Mouse (Mus musculus) ES-Bruce4 (cell line): ENCODE results near the gene Wwc1. TPM values are rescaled to one million over a fixed set of nuclear protein-coding genes. Genes with fewer than 3 reads are reported as not detected.

Source experiments
- H3K27ac ChIP-seq: 2 replicates; pipeline ENCODE4 v1.5.1; 2012; ENCODE audit warnings: low read length, inconsistent platforms; ENCODE audit not compliant: insufficient read depth
- H3K27me3 ChIP-seq: 2 replicates; pipeline ENCODE4 v1.6.1; 2012; ENCODE audit warnings: mild to moderate bottlenecking, low read length, inconsistent platforms; ENCODE audit not compliant: control insufficient read depth, poor library complexity, insufficient read depth, severe bottlenecking
- H3K36me3 ChIP-seq: 2 replicates; pipeline ENCODE4 v1.6.1; 2012; ENCODE audit warnings: inconsistent platforms, mild to moderate bottlenecking, low read length, moderate library complexity; ENCODE audit not compliant: control insufficient read depth, poor library complexity, insufficient read depth, severe bottlenecking
- H3K4me1 ChIP-seq: one replicate; pipeline ENCODE4 v1.8.1; 2011; ENCODE audit warnings: low read length; ENCODE audit not compliant: control insufficient read depth, insufficient read depth
- H3K4me3 ChIP-seq: 2 replicates; pipeline ENCODE4 v1.5.1; 2011; ENCODE audit warnings: low read depth, mild to moderate bottlenecking, low read length
- H3K9ac ChIP-seq: 2 replicates; pipeline ENCODE4 v1.6.1; 2012; ENCODE audit warnings: low read depth, mild to moderate bottlenecking, inconsistent platforms; ENCODE audit not compliant: poor library complexity, severe bottlenecking
- H3K9me3 ChIP-seq: replicated peaks from 2 replicates; pipeline ENCODE4 v1.6.1; 2012; ENCODE audit warnings: mild to moderate bottlenecking, low read length, inconsistent platforms; ENCODE audit not compliant: control insufficient read depth, poor library complexity, insufficient read depth, severe bottlenecking
- CTCF ChIP-seq: IDR thresholded peaks from one replicate; pipeline ENCODE4 v1.8.1; 2011; ENCODE audit warnings: low read depth, low read length
- EP300 ChIP-seq: IDR thresholded peaks from 2 replicates; pipeline ENCODE4 v1.6.1; 2011; ENCODE audit warnings: low read depth, low read length; ENCODE audit not compliant: insufficient read depth
- POLR2A ChIP-seq: IDR thresholded peaks from one replicate; pipeline ENCODE4 v1.8.1; 2011; ENCODE audit warnings: low read length; ENCODE audit not compliant: insufficient read depth
- polyA plus RNA-seq: library from polyadenylated mRNA; stranded (reverse); fragments of >200 nt; gene quantifications from 2 replicates; pipeline ENCODE4 v1.2.4, GENCODE M21; 2011; ENCODE audit warnings: low read depth; ENCODE audit not compliant: missing spikeins, insufficient read depth, insufficient read length

Wwc1 gene
- polyA plus RNA-seq, 1 experiment: 48.4 TPM

- Histone ChIP-seq H3K9me3 (no peaks in the 10 kb centered on the region), H3K4me3 (no peak overlapping the region), H3K36me3 (peaks cover 29% of the 10 kb centered on the region), H3K27ac (no peak overlapping the region), H3K27me3 (no peaks in the 10 kb centered on the region), H3K4me1 (peaks cover 7% of the 10 kb centered on the region), H3K9ac (no peak overlapping the region)
- TF ChIP-seq EP300 (no peak), CTCF (no peak), POLR2A (no peak)
These were observed 87.3 kb downstream of the Wwc1 start for GRCm38 (mm10) chr11:35893018-35893421.

- no peak overlapping the region for H3K9ac ChIP-seq
- TF ChIP-seq EP300 (no peak), POLR2A (no peak), CTCF (no peak)
- no peak overlapping the region for H3K4me3 ChIP-seq
- no peaks in the 10 kb centered on the region for H3K9me3 ChIP-seq
- H3K27ac ChIP-seq: no peak overlapping the region
- peaks cover 7% of the 10 kb centered on the region for H3K4me1 ChIP-seq
- H3K36me3 ChIP-seq: peaks cover 29% of the 10 kb centered on the region
- H3K27me3 ChIP-seq: no peaks in the 10 kb centered on the region
These were observed 88.0 kb downstream of the Wwc1 start for GRCm38 (mm10) chr11:35892293-35892692.

GRCm38 (mm10) chr11:35888790-35889189, 91.5 kb downstream of the Wwc1 start:
- H3K4me1 ChIP-seq: peaks cover 7% of the 10 kb centered on the region
- peaks cover 27% of the 10 kb centered on the region for H3K36me3 ChIP-seq
- no peak overlapping the region for H3K27ac ChIP-seq
- TF ChIP-seq POLR2A: no peak
- TF ChIP-seq EP300: no peak
- TF ChIP-seq CTCF: no peak
- H3K27me3 ChIP-seq: no peaks in the 10 kb centered on the region
- H3K4me3 ChIP-seq: no peak overlapping the region
- H3K9ac ChIP-seq: no peak overlapping the region
- no peaks in the 10 kb centered on the region for H3K9me3 ChIP-seq

- no peaks in the 10 kb centered on the region for H3K4me1 ChIP-seq
- H3K9me3 ChIP-seq: no peaks in the 10 kb centered on the region
- peaks cover 31% of the 10 kb centered on the region for H3K36me3 ChIP-seq
- H3K9ac ChIP-seq: no peak overlapping the region
- H3K27ac ChIP-seq: no peak overlapping the region
- no peaks in the 10 kb centered on the region for H3K27me3 ChIP-seq
- no peak overlapping the region for H3K4me3 ChIP-seq
- no peak for TF ChIP-seq POLR2A
- no peak for TF ChIP-seq EP300
- no peak for TF ChIP-seq CTCF
These were observed 97.5 kb downstream of the Wwc1 start for GRCm38 (mm10) chr11:35882777-35883176.

- H3K36me3 ChIP-seq: peaks cover 27% of the 10 kb centered on the region
- no peak overlapping the region for H3K27ac ChIP-seq
- no peaks in the 10 kb centered on the region for H3K27me3 ChIP-seq
- TF ChIP-seq EP300 (no peak), POLR2A (no peak), CTCF (no peak)
- no peak overlapping the region for H3K9ac ChIP-seq
- H3K4me1 ChIP-seq: no peaks in the 10 kb centered on the region
- H3K4me3 ChIP-seq: no peak overlapping the region
- H3K9me3 ChIP-seq: no peaks in the 10 kb centered on the region
These were observed 101.8 kb downstream of the Wwc1 start for GRCm38 (mm10) chr11:35878559-35878897.

GRCm38 (mm10) chr11:35877651-35878558, 102.4 kb downstream of the Wwc1 start:
- H3K27ac ChIP-seq: no peak overlapping the region

More at GRCm38 (mm10) chr11:35877651-35878558, 102.4 kb downstream of the Wwc1 start:
- Histone ChIP-seq H3K9ac (no peak overlapping the region), H3K36me3 (peaks cover 21% of the 10 kb centered on the region), H3K9me3 (no peaks in the 10 kb centered on the region), H3K4me3 (no peak overlapping the region), H3K4me1 (no peaks in the 10 kb centered on the region), H3K27me3 (no peaks in the 10 kb centered on the region)
- TF ChIP-seq POLR2A (no peak), EP300 (no peak), CTCF (no peak)
